Mouse (Mus musculus) kidney, postnatal 36 days (tissue): Measurements from ENCODE around the gene Lingo2.

Experiments used
- DNase-seq, 2 experiments: peaks; one replicate each; pipeline ENCODE4 v3.0.0; 2021 to 2022; ENCODE audit warnings: mixed read lengths in 2 of 2

Gene Lingo2

DNA sequence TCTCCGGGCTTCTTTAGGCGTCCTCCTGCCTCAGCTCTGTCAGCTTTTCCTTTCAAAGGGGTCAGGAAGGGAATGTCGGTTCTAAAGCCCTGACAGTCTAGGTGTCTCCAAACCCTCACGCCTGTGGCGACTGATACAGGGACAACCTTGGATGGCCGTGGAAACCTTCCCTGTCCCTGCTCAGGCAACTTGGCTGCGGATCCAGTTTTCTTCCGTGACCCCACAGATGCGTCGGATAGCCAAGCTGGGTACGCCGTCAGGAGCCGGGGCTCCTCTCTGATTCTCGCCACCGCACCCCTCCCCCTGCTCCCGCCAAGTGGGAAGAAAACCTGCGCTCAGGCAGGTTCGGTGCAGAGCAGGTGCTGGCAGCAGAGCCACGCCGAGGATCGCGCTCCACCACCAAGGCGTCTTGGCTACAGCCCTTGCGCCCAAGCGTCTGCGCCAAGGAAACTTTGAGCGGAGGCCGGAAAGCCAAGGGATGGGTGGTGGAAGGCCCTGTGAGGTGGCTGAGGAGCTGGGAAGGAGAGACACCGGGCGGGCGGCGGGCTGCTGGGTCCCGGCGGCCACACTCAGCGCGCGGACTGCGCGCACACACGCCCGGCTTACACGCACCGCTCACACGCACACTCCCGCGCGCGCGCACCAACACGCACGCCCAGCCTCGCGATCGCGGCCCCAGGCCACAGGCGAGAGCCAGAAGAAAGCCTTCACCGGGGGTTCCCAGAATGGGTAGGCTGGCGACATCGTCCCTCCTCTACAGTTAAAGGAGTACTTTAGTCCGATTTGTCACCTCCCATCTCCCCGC lies at the start of gene Lingo2:
Lingo2 (minus strand) TSS at position 598 of the 805 bp plus-strand sequence.
- DNase-seq = peak in 1 of 2 experiments; percentile 1

DNA sequence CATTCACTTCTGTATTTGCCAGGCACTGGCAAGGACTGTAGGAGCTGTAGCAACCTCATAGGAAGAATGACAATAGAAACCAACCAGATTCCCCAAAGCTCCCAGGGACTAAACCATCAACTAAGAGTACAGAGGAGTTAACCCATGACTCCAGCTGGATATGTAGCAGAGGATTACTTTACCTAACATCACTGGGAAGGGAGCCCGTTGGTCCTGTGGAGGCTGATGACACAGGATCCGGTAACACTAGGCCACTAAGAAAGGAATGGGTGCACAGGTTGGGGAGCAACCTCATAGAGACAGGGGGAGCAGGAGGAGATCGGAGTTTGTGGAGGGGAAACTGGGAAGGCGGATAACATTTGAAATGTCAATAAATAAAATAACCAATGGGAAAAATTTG lies 21.8 kb upstream of the Lingo2 start:
- DNase-seq = no peak

DNA sequence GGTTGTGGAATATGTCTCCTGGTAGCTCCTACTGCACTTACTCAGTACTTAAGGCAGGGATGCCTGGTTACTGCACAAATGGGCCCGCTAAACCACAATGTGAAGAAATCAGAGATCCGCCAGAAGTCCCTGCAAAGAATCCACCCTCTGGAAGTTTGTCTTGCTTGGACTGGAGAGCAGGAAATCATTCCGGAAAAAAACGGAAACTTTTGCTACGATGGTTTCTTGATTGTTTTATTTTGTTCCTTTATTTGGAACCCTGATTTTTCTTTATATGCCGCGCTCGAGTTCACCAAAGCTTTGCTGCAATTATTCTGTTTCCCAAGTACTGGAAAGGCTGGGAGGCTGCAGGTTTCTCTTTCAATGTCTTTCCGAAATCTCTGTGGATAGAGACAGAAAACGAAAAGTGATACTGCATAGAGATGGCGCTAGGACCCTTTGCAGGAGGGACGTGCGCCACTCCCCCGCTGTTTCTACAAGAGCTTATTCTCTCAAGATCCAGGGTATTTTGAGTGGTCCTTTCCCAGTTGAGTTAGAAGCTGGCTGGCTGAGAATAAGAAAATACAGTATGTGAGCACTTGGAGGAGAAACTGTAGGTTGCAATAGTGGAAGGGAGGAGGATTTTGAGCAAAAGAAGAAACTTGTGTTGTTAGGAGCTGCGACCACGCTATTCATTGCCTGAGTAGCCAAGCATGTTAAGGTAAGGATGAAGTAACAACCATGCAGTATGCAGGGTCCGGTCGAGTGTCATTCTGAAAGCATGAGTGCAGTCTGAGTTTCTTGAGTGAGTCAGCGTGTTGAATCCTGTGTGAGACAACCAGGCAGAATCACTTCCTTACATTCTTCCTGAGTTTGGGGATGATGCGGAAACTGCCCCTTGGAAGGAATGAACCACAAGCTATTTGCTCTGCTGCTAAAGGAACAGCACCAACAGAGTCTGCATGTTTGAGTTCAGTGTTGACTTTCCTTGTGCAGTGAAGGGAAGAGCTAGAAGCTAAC lies 1.2 kb upstream of the Lingo2 start:
- no peak for DNase-seq

DNA sequence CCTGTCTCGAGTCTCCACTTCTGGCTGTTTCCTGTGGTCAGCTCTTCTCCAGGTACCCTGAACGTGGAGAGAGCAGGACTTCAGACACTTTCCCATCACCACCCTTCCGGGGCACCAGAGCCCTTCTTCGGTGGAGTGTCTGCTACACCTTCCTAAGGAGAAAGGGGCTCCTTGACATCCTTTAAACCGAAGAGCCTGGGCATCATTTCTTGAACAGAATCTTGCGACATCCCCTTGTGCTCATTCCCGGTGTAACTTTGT lies 338 bp upstream of the Lingo2 start:
- no peak for DNase-seq

GRCm38 (mm10) chr4:36950790-36951149 lies 777 bp downstream of the Lingo2 start:
- no peak for DNase-seq

GRCm38 (mm10) chr4:36950021-36950751 lies 1.4 kb downstream of the Lingo2 start:
- peak in 1 of 2 experiments; percentile 48 for DNase-seq

- no peak for DNase-seq
These were observed 60.7 kb downstream of the Lingo2 start for GRCm38 (mm10) chr4:36890810-36891209.

DNA sequence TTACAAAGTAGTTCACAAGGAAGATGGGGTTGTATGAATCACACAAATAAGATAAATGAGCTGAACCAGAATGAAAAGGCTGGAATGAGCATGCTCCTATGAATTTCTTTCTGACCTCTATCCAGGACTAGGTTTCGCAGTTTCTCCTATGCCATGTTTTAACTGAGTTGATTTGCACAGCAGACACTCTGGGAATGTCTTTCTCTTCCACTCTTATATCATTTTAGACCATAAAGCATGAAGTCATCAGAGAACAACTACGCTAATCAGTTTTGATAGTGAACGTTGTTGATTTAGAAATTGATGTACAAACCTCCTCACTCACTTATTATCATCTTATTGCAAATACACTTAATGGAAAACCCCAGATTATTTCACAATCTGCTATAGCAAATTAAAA lies 61.2 kb downstream of the Lingo2 start:
- no peak for DNase-seq

- DNase-seq = no peak
These were observed 76.8 kb downstream of the Lingo2 start for GRCm38 (mm10) chr4:36874781-36875180.

GRCm38 (mm10) chr4:36824982-36825381 lies 126.6 kb downstream of the Lingo2 start:
- DNase-seq = no peak

DNA sequence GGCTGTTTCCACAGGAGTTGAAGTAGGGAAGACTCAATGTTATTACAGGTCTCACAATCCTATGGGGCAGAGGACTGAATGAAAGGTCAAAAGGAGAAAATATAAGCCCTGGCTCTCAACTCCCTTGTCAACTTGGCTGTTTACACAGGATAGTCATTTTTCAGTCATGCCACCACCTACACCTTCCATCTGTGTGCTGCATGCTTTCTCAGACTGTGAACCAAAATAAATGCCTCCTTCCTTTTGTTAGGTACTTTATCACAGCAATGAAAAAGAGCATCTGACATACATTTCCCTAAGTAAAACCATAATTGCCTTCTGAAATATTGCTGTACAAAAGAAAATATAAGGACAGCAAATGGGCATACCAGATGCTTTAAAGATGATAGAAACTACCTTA lies 129.6 kb downstream of the Lingo2 start:
- no peak for DNase-seq

- no peak for DNase-seq
These were observed 176.5 kb downstream of the Lingo2 start for GRCm38 (mm10) chr4:36775088-36775487.

DNA sequence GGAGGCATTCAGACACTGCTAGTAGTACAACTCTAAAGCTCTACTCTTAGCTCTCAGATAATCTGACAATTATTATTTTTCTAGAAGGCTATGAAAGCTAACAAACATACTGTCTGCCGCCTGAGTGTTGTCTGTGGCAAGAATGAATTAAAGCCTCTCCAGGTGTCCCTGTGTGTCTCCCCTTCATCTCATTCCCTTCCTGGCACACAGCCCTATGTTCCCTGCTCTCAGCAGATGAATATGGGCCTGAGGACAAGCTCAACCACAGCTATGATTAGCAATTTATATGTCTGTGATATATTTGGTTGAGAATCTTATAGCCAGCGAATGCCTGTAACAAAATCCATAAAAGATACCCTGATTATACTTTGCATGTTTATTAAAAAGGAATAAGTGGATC lies 220.9 kb downstream of the Lingo2 start:
- DNase-seq = no peak

GRCm38 (mm10) chr4:36716411-36716810 lies 235.1 kb downstream of the Lingo2 start:
- DNase-seq = no peak

GRCm38 (mm10) chr4:36698888-36699287 lies 252.7 kb downstream of the Lingo2 start:
- no peak for DNase-seq

DNA sequence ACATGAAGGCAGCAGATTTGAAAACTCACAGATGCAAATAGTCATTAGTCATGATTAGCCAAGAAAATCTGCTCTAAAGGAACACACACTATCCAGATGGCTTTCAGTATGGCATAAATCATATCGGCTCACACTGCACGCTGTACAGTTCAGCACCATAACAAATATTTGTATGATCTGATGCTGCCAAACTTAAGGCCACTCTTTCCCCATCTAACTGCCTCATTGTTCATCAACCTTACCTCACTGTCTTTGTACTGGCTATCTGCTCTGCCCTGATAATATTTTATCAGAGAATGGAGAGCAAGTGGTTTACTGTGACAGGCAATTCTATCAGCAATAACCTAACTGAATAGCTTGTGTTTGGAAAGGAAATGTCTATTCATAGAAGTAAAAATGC lies 254.7 kb downstream of the Lingo2 start:
- no peak for DNase-seq

DNA sequence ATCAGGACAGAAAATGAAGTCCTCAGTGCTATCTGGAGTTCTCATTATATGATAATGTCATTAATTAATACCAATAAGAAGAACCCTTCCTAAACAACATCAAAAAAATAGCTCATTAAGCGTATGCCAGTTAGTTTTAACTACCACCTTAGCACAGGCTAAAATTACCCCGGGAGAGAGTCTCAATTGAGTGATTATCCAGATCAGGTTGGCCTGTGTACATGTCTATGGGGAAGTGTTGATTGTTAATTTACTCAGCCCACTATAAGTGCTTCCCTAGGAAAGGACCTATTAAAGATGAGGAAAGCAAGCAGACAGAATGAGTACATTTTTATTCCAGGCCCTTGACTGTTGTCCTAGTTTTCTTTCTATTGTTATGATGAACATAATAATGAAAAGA lies 291.6 kb downstream of the Lingo2 start:
- DNase-seq = no peak

DNA sequence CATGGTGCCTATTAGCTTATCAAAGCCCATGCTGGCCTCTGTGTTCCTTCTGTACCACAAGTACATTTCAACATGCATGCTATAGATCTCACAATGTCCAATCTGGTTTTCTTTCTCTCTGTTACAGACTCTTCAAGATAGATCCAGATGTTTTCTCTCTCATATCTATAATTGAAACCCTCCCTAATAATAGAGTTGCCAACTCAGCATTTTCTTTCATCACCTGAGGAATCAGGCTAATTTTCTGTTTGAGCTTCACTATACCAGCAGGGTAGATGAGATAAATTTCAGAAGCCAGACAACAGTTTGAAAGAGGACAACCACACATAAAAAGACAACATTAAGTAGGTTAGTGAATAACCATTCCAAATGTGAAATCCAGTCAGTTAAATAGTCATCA lies 303.8 kb downstream of the Lingo2 start:
- DNase-seq = no peak

DNA sequence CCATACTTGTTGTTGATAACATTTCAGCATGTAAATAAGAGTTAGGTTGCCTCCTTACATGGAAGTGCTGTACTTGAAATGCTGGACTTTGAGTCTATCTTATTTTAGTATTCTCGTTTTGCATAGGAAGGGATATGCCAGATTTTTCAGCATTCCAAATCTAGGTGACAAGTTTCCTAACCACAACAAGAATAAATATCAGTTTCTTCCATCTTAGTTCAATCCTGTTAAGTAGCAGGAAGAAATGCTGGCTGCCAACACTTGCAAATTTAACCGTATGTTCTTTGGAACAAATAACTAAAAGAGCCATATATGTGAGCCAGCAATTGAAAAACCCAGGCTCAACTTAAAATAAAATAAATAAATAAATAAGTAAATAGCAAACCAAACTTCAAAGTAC lies 315.9 kb downstream of the Lingo2 start:
- no peak for DNase-seq

DNA sequence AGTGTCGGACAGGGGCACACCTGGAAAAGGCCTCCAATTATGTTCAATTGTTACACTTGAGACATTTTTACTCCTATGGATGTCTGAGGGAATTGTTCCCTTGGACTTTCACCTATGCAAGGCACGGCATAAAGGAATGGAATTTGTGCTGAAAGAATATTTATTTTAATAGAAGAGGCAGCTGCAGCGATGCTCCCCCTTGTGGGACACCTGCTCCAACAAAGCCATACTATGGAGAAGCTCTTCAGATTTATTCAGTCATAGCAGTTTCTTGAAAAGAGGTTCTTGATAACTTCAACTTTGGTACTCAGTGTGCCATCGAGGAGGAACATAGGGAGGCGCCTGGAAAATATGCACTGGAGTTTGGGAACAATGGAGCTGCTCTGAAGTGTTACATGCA lies 374.7 kb downstream of the Lingo2 start:
- no peak for DNase-seq

DNA sequence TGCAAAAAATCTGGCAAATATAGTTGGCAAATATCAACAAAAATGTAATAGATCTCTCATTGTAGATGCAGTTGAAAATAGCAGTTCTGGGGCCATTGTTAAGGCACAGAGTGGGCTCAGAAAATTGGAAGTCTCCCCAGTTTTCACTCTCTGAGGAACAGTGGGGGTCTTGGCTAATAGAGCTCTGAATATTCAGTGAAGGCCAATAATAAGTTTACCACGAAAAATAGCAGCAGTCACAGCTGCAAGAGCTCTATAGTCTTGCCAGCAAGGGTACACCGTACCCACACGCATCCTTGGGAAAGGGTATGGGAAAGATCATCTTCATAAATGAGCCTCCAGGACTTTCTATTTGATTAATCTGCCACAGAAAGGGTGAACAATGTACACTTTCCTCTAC lies 375.3 kb downstream of the Lingo2 start:
- DNase-seq = no peak

DNA sequence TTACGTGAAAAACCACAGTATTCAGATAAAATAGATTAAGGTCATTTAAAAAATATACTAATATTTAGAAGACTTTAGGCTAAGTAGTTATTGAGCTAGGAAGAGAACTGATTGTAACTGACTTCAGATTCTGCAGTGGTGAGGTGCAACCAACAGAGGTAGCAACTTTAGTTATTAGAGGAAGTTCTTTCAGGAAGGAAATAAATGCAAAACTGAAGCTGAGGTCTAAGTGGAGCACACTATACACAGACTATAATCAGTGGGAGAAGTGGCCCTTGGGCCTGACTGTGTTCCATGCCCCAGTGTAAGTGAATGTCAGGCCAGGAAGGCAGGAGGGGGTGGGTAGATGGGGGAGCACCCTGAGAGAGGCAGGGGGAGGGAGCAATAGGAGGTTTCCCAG lies 385.0 kb downstream of the Lingo2 start:
- DNase-seq = no peak

- no peak for DNase-seq
These were observed 390.6 kb downstream of the Lingo2 start for GRCm38 (mm10) chr4:36560997-36561396.
